Mouse (Mus musculus): ENCODE data around the gene Shd. TPM values are rescaled to one million over a fixed set of nuclear protein-coding genes. Genes with fewer than 3 reads are reported as not detected.

The Shd gene
- polyA plus RNA-seq, 1 experiment = 3.4 TPM

DNA sequence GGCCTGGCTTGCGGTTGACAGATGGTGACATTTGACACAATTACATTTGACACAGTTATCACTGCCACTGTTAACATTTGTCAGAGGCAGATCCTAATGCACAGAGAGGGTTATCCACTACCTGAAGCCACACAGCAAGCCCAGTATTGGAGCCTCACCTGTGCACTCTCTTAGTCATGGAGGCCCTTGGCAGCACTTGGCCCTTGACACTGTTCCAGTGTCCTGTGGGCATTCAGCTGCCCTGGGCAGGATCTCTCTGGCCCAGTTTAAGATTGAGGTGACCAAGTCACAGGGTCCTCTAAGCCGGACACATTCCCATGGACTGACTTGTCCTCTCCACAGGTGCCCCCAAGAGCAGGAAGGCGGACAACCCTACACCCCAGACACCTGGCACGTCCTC is 3.1 kb upstream of the Shd start:
- TF ChIP-seq CTCF (IDR thresholded peaks at IDR 0.05; ENCODE audit: extremely low read depth, insufficient read length, insufficient replicate concordance, low read depth, low read length) (no peak), POLR2A (IDR thresholded peaks at IDR 0.05; ENCODE audit: low read depth, low read length) (no peak)
- H3K27ac ChIP-seq (ENCODE audit: insufficient read depth, low read depth, low read length) = no peak overlapping the region
- peaks cover 21% of the 10 kb centered on the region for H3K27me3 ChIP-seq (ENCODE audit: control insufficient read depth, insufficient read depth, low read length)
- H3K36me3 ChIP-seq (ENCODE audit: control insufficient read depth, insufficient read depth, low read length) = peaks cover 39% of the 10 kb centered on the region
- WGBS = 95% methylated on average over 4 of the region's 4 CpGs
- peaks cover 4% of the 10 kb centered on the region; the same call in 1 of the 2 replicates for H3K4me1 ChIP-seq (ENCODE audit: control insufficient read depth, insufficient read depth, insufficient read length, low read length)
- no peak overlapping the region for H3K4me3 ChIP-seq (ENCODE audit: low read depth, low read length)

DNA sequence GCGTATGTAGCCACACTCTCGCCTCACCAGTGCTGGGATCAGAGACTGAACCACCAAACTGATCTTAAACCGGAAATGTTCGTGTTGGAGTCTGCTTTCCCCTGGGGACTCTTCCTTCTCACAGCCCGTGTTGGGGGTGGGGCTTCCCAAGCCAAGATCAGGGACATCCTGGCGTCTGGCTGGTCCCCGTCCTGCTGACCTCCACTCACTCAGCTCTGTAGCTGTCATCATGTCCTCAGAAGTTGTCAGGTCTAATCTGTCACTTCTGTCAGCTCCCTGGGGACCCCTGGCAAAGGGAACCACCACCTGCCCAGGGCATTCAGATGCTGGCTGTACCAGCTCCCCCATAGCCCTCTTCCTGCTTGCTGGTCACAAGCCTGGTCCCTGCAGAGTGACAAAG is 2.1 kb upstream of the Shd start:
- Histone ChIP-seq H3K27me3 (ENCODE audit: control insufficient read depth, insufficient read depth, low read length) (peaks cover 21% of the 10 kb centered on the region), H3K4me3 (ENCODE audit: low read depth, low read length) (no peak overlapping the region), H3K4me1 (ENCODE audit: control insufficient read depth, insufficient read depth, insufficient read length, low read length) (peaks cover 4% of the 10 kb centered on the region; the same call in 1 of the 2 replicates), H3K36me3 (ENCODE audit: control insufficient read depth, insufficient read depth, low read length) (peaks cover 37% of the 10 kb centered on the region), H3K27ac (ENCODE audit: insufficient read depth, low read depth, low read length) (no peak overlapping the region)
- 72% methylated on average over 7 of the region's 7 CpGs for WGBS
- TF ChIP-seq POLR2A (IDR thresholded peaks at IDR 0.05; ENCODE audit: low read depth, low read length) = no peak
- TF ChIP-seq CTCF (IDR thresholded peaks at IDR 0.05; ENCODE audit: extremely low read depth, insufficient read length, insufficient replicate concordance, low read depth, low read length) = no peak

DNA sequence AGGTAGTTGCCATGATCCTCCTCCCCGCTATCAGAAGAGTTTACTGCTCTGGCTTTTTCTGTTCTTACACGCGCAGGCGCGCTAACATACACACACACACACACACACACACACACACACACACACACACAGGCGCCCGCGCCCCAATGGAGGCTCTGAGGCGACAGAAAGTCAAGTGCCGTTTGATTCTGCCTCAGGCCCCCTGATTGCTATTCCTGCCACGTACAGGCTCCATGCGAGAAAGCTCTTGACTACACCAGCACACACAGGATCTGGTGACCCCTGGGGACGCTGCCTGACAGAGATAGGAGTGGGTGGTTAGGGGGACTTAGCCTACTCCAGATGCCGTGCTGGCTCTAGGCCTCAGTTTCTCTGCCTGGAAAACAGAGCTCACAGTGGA is 707 bp upstream of the Shd start:
- Histone ChIP-seq H3K27me3 (ENCODE audit: control insufficient read depth, insufficient read depth, low read length) (peaks cover 21% of the 10 kb centered on the region), H3K4me1 (ENCODE audit: control insufficient read depth, insufficient read depth, insufficient read length, low read length) (peaks cover 4% of the 10 kb centered on the region; the same call in 1 of the 2 replicates), H3K36me3 (ENCODE audit: control insufficient read depth, insufficient read depth, low read length) (peaks cover 28% of the 10 kb centered on the region), H3K4me3 (ENCODE audit: low read depth, low read length) (no peak overlapping the region), H3K27ac (ENCODE audit: insufficient read depth, low read depth, low read length) (no peak overlapping the region)
- WGBS = 34% methylated on average over 14 of the region's 14 CpGs
- TF ChIP-seq POLR2A (IDR thresholded peaks at IDR 0.05; ENCODE audit: low read depth, low read length) (no peak), CTCF (IDR thresholded peaks at IDR 0.05; ENCODE audit: extremely low read depth, insufficient read length, insufficient replicate concordance, low read depth, low read length) (no peak)

DNA sequence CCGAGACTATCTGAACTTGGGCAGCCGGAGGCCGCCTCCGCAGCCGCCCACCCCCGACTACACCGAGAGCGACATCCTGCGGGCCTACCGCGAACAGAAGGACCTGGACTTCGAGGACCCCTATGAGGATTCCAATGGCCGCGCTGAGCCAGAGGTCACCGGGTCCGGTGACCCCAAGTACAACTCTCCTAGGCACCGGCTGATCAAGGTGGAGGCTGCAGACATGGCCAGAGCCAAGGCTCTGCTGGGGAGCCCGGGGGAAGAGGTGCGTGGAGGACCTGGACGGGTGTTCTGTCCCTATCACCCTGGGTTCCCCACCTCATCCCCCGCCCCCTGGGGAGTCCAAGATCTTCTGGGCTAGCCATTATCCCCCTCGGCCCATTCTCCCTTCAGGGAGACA is 1.2 kb downstream of the Shd start:
- 61% methylated on average over 22 of the region's 22 CpGs for WGBS
- TF ChIP-seq POLR2A (IDR thresholded peaks at IDR 0.05; ENCODE audit: low read depth, low read length) (no peak), CTCF (IDR thresholded peaks at IDR 0.05; ENCODE audit: extremely low read depth, insufficient read length, insufficient replicate concordance, low read depth, low read length) (no peak)
- Histone ChIP-seq H3K4me1 (ENCODE audit: control insufficient read depth, insufficient read depth, insufficient read length, low read length) (peaks cover 9% of the 10 kb centered on the region), H3K4me3 (ENCODE audit: low read depth, low read length) (no peak overlapping the region), H3K36me3 (ENCODE audit: control insufficient read depth, insufficient read depth, low read length) (peaks cover 13% of the 10 kb centered on the region; the same call in 1 of the 2 replicates), H3K27me3 (ENCODE audit: control insufficient read depth, insufficient read depth, low read length) (peaks cover 21% of the 10 kb centered on the region), H3K27ac (ENCODE audit: insufficient read depth, low read depth, low read length) (no peak overlapping the region)

DNA sequence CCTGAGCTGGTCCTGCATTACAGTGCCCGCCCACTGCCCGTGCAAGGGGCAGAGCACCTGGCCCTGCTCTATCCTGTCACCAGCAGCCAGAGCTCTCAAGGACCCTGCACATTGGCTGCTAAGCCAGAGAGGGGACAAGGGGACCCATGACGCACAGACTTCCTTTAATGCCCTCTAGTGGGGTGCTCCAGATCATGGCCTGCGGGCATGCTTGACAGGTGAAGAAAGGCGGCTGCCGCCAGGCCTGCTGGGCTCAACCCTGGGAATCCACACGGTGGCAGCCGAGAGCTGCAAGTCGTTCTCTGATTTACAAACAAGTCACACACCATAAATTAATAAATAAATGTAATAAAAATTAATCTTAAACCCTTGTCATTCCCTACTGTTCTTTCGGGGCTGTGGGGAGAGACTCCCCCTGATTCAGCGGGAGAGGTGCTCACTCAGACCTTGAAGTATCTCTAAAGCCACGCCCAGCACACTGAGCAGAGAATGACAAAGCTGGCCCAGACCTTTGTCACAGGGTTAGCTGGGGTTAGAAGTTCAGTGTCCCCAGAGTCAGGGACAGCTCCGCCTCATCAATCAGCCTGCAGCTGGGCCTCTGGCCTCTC is 6.1 kb downstream of the Shd start:
- Histone ChIP-seq H3K27me3 (ENCODE audit: control insufficient read depth, insufficient read depth, low read length) (peaks cover 4% of the 10 kb centered on the region), H3K36me3 (ENCODE audit: control insufficient read depth, insufficient read depth, low read length) (no peaks in the 10 kb centered on the region), H3K27ac (ENCODE audit: insufficient read depth, low read depth, low read length) (peak overlapping the region; percentile 75), H3K4me1 (ENCODE audit: control insufficient read depth, insufficient read depth, insufficient read length, low read length) (peaks cover 12% of the 10 kb centered on the region), H3K4me3 (ENCODE audit: low read depth, low read length) (no peak overlapping the region)
- TF ChIP-seq POLR2A (IDR thresholded peaks at IDR 0.05; ENCODE audit: low read depth, low read length) (no peak), CTCF (IDR thresholded peaks at IDR 0.05; ENCODE audit: extremely low read depth, insufficient read length, insufficient replicate concordance, low read depth, low read length) (peak; percentile 87)
- 13% methylated on average over 13 of the region's 13 CpGs for WGBS

DNA sequence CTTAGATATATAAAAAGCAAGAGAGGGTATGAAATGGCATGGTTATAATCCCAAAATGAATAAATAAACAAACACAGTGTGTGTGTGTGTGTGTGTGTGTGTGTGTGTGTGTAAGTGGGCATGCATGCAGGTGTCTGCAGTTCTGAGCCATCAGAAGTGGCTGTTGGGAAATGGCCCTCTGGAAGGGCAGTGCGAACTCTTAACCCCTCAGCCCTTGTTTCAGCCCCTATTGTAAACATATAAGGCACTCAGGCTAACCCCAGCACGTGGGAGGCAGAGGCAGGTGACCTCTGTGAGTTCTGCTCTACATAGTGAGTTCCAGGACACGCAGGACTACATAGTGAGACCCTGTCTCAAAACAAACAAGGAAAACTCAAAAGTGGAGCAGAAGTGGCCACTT is 7.0 kb downstream of the Shd start:
- Histone ChIP-seq H3K4me3 (ENCODE audit: low read depth, low read length) (no peak overlapping the region), H3K4me1 (ENCODE audit: control insufficient read depth, insufficient read depth, insufficient read length, low read length) (peaks cover 12% of the 10 kb centered on the region), H3K27ac (ENCODE audit: insufficient read depth, low read depth, low read length) (peak overlapping the region; percentile 75; the same call in 1 of the 2 replicates), H3K27me3 (ENCODE audit: control insufficient read depth, insufficient read depth, low read length) (no peaks in the 10 kb centered on the region), H3K36me3 (ENCODE audit: control insufficient read depth, insufficient read depth, low read length) (no peaks in the 10 kb centered on the region)
- WGBS = 66% methylated on average over 3 of the region's 3 CpGs
- TF ChIP-seq CTCF (IDR thresholded peaks at IDR 0.05; ENCODE audit: extremely low read depth, insufficient read length, insufficient replicate concordance, low read depth, low read length) (no peak), POLR2A (IDR thresholded peaks at IDR 0.05; ENCODE audit: low read depth, low read length) (no peak)

DNA sequence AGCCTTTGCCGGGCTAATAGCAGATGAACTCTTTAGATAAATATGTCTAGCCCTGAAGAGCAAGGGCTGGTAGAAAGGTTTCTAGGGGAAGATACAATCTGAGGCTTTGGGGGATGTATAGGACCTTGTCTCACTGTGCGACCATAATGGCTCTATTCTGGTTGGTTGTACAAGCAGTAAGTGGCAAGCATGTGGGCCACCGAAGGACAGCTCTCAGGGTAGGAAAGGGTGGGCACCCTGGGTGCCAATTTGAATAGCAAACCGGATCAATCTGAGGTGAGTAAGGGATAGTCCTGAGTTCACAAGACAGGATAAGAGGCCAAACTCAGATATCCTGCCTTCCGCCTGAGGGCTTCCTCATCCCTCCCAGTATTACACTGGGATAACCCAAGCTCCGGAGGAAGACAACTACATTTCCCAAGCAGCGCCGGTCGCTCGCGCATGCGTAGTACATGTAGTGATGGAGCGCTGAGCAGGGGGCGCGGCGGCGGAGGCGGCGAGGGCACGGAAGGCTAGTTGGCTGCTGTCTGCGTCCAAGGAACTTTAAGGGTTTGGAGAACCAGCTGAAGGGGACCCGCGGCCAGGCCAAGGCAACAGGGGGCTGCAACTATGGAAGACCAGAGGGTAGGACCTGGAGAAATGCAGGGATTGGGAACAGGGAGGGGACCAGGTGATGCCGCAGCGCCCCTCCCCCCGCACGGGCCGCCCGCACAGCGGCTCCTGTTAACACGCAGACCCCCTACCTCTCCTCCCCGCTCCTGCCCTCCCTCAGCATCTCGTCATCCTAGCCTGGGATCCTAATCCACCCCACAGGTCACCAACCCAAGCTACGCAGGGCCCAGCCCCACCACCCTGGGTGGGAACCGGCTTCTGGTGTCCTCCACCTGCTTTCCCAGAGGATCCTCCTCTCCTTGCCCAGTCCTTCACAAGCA is 16.0 kb downstream of the Shd start, which contains the start of gene Fsd1:
TSS of gene Fsd1 (plus strand) at position 480 of the 932 bp plus-strand sequence.
- Histone ChIP-seq H3K4me1 (ENCODE audit: control insufficient read depth, insufficient read depth, insufficient read length, low read length) (peaks cover 10% of the 10 kb centered on the region; the same call in 1 of the 2 replicates), H3K4me3 (ENCODE audit: low read depth, low read length) (peak within 1 kb of the TSS; percentile 34), H3K27ac (ENCODE audit: insufficient read depth, low read depth, low read length) (no peak within 1 kb of the TSS), H3K36me3 (ENCODE audit: control insufficient read depth, insufficient read depth, low read length) (no peaks in the 10 kb centered on the region), H3K27me3 (ENCODE audit: control insufficient read depth, insufficient read depth, low read length) (peaks cover 3% of the 10 kb centered on the region; the same call in 1 of the 2 replicates)
- WGBS = 12% methylated on average over 33 of the region's 35 CpGs
- TF ChIP-seq POLR2A (IDR thresholded peaks at IDR 0.05; ENCODE audit: low read depth, low read length) = no peak
- TF ChIP-seq CTCF (IDR thresholded peaks at IDR 0.05; ENCODE audit: extremely low read depth, insufficient read length, insufficient replicate concordance, low read depth, low read length) = no peak

All from small intestine, adult 2 months (tissue).